Mouse (Mus musculus) hindbrain, postnatal 0 days (tissue): Measurements from ENCODE around the gene Tnpo1. TPM values are rescaled to one million over a fixed set of nuclear protein-coding genes. Genes with fewer than 3 reads are reported as not detected.

Source experiments
- ATAC-seq: fragments of 200-750 bp; cut with Nextera tagmentation; 2 replicates; pipeline ENCODE4 v1.8.0; 2017; ENCODE audit warnings: mild to moderate bottlenecking, moderate TSS enrichment, moderate library complexity
- DNase-seq: peaks from one replicate; pipeline ENCODE4 v3.0.0-alpha.2; 2015; ENCODE audit warnings: low spot score
- H3K27ac ChIP-seq: fragments of 300-500 bp; sonication (generic); 2 replicates; pipeline ENCODE4 v1.5.1; 2014; ENCODE audit warnings: mild to moderate bottlenecking
- H3K27me3 ChIP-seq: fragments of 300-500 bp; sonication (generic); 2 replicates; pipeline ENCODE4 v1.6.1; 2014; ENCODE audit warnings: low read length, mixed read lengths; ENCODE audit not compliant: insufficient read depth
- H3K36me3 ChIP-seq: fragments of 300-500 bp; sonication (generic); 2 replicates; pipeline ENCODE4 v1.6.1; 2014; ENCODE audit warnings: low read length, mixed read lengths; ENCODE audit not compliant: insufficient read depth
- H3K4me1 ChIP-seq: fragments of 300-500 bp; sonication (generic); 2 replicates; pipeline ENCODE4 v1.6.1; 2014; ENCODE audit warnings: antibody characterized with exemption, low read length, mixed read lengths; ENCODE audit not compliant: insufficient read depth
- H3K4me2 ChIP-seq: fragments of 300-500 bp; sonication (generic); 2 replicates; pipeline ENCODE4 v1.6.1; 2014; ENCODE audit warnings: low read depth, mild to moderate bottlenecking, low read length, moderate library complexity, mixed read lengths
- H3K4me3 ChIP-seq: fragments of 300-500 bp; sonication (generic); 2 replicates; pipeline ENCODE4 v1.5.1; 2014; ENCODE audit warnings: low read length
- H3K9ac ChIP-seq: fragments of 300-500 bp; sonication (generic); replicated peaks from 2 replicates; pipeline ENCODE4 v1.6.1; 2014; ENCODE audit warnings: mild to moderate bottlenecking, low read length, moderate library complexity, mixed read lengths
- H3K9me3 ChIP-seq: fragments of 300-500 bp; sonication (generic); 2 replicates; pipeline ENCODE4 v1.6.1; 2016; ENCODE audit warnings: low read length, mixed read lengths
- CTCF ChIP-seq: IDR thresholded peaks from 2 replicates; pipeline ENCODE4 v1.5.1; 2016; ENCODE audit warnings: antibody characterized with exemption, control low read depth, low read depth
- WGBS: fragments of 180-500 bp; shearing (Covaris S2); extraction: QIAGEN DNeasy Blood & Tissue Kit; methylation state at CpG from one replicate; pipeline ENCODE4 v1.1.7; 2014; 5-methylcytosine and 5-hydroxymethylcytosine counted together
- polyA plus RNA-seq: library from polyadenylated mRNA; unstranded; fragments of >200 nt; fragmentation: Nextera tagmentation; extraction: Ambion mirVana; gene quantifications from 2 replicates; pipeline ENCODE4 v1.2.1, GENCODE M21; 2015
- total RNA-seq: library from RNA; depleted of rRNA; stranded (reverse); fragments of >200 nt; gene quantifications from 2 replicates; pipeline ENCODE4 v1.2.3, GENCODE M21; 2014; rRNA removed

Gene Tnpo1
- 75.1 and 79.2 TPM in 2 replicates for total RNA-seq
- 18.7 and 21.6 TPM in 2 replicates for polyA plus RNA-seq

DNA sequence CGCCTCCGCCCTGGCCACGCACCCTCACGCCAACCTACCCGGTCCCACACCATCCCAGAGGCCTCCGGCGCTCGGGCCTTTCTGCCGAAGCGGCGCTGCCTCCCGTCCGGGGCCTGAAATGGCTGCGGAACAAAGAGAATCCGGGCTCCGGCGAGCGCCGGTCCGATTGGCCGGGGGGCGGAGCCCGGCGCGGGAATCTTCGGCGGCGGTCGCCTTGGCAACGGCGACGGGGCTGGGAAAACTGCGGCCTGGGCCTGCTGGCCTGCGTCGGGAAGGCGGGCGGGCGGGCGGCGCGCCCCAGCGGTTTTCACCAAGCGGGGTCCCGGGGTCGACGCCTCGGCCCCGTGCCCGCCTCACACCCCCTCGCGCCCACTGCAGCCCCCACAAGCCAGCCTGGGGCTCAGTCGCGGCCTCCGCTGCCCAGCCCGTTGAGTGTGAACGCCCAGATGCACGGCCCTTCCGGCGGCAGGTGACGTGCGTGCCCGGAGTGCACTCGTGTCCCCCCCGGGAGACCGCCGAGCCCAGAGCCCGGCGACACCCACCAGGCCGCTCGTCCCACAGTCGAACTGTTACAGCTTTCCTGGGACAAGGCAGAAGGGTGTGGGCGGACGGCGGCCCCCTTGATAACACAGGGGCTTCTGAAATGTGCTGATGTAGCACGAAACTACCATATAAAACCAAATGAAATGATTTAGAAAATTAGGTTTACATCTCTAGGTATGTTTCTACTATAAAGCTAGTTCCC lies at the start of gene Tnpo1:
TSS of gene Tnpo1 (minus strand) at position 172 of the 745 bp plus-strand sequence.
- no peaks in the 10 kb centered on the region for H3K9me3 ChIP-seq
- H3K4me1 ChIP-seq: no peaks in the 10 kb centered on the region
- ATAC-seq: peak; percentile 96
- H3K9ac ChIP-seq: peak within 1 kb of the TSS; percentile 100
- WGBS: under 1% methylated on average over 69 of the region's 75 CpGs
- peak within 1 kb of the TSS; percentile 100 for H3K4me3 ChIP-seq
- peak within 1 kb of the TSS; percentile 76 for H3K4me2 ChIP-seq
- peak; percentile 95 for DNase-seq
- H3K27me3 ChIP-seq: no peaks in the 10 kb centered on the region
- peak within 1 kb of the TSS; percentile 100 for H3K27ac ChIP-seq
- no peaks in the 10 kb centered on the region for H3K36me3 ChIP-seq
- TF ChIP-seq CTCF: no peak

- no peaks in the 10 kb centered on the region for H3K4me1 ChIP-seq
- TF ChIP-seq CTCF: no peak
- ATAC-seq (no peak), DNase-seq (no peak)
- H3K27ac ChIP-seq: no peak overlapping the region
- no peak overlapping the region for H3K9ac ChIP-seq
- no peaks in the 10 kb centered on the region for H3K36me3 ChIP-seq
- no peak overlapping the region for H3K4me2 ChIP-seq
- WGBS: 94% methylated on average over 3 of the region's 3 CpGs
- H3K27me3 ChIP-seq: no peaks in the 10 kb centered on the region
- no peaks in the 10 kb centered on the region for H3K9me3 ChIP-seq
- no peak overlapping the region for H3K4me3 ChIP-seq
These were observed 45.9 kb upstream of the Tnpo1 start for GRCm38 (mm10) chr13:98972090-98972489.

DNA sequence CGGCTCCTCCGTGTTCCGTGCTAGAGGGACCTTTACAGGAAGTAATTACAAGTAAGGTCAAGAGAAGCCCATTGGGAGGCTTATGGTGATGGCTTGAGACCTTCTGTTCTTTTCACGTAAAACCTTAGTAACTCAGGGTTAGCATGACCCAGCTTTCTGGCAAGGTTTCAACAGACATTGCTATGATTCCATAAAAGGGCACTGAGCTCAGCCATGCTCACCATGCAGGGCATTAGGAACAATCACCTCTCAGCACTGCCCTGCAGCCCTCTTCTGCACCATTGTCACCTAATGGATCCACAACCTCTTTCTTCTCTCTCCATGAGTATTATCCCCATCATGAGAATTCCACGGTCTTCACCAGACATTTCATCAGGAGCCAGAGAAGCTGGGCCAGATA lies 45.5 kb upstream of the Tnpo1 start:
- TF ChIP-seq CTCF: no peak

DNA sequence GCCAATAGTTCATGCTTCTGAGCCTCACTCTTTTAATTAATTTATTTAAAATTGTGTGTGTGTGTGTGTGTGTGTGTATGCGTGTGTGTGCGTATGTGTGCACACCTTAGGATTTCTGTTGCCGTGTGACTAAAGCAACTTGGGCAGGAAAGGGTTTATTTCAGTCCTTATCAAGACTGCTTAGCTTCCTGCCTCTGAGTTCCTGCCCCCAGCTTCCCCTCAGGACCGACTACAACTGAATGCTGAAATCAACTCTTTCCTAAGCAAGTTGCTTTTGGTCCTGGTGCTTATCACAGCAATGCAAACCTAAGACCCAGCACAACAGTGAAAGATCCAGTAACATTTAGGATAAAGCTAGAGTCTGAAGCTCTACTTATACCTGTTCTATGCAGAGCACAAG lies 42.3 kb upstream of the Tnpo1 start:
- H3K27ac ChIP-seq: no peak overlapping the region
- no peak overlapping the region for H3K4me3 ChIP-seq
- no peaks in the 10 kb centered on the region for H3K9me3 ChIP-seq
- no peaks in the 10 kb centered on the region for H3K36me3 ChIP-seq
- no peaks in the 10 kb centered on the region for H3K4me1 ChIP-seq
- no peak overlapping the region for H3K4me2 ChIP-seq
- TF ChIP-seq CTCF: no peak
- WGBS: 81% methylated on average over 4 of the region's 4 CpGs
- DNase-seq: no peak
- no peak overlapping the region for H3K9ac ChIP-seq
- ATAC-seq: no peak
- H3K27me3 ChIP-seq: no peaks in the 10 kb centered on the region

More for the DNA sequence above, 45.5 kb upstream of the Tnpo1 start:
- Histone ChIP-seq H3K4me1 (no peaks in the 10 kb centered on the region), H3K9ac (no peak overlapping the region), H3K4me3 (no peak overlapping the region), H3K36me3 (no peaks in the 10 kb centered on the region), H3K4me2 (no peak overlapping the region), H3K27me3 (no peaks in the 10 kb centered on the region), H3K9me3 (no peaks in the 10 kb centered on the region), H3K27ac (no peak overlapping the region)
- DNase-seq (no peak), ATAC-seq (no peak)
- 68% methylated on average over 5 of the region's 5 CpGs for WGBS

DNA sequence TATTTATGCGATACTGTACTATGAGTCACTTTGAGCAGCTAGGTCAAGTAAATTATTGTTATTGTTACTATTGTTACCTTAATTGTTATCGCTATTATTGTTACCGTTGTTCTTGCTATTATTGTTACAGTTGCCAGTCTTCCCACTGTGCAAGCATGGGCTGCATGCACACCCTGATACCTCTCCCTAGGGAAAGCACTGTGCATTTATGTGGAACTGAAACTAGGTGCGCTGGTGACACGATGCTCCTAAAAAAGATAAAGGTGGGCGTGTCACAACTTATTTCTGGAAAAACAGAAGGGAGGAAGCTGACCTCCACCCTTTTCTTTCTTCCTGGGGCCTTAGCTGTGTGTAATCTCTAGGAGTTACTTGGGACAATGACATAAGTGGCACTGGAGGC lies 41.8 kb upstream of the Tnpo1 start:
- TF ChIP-seq CTCF: no peak
- no peak overlapping the region for H3K4me2 ChIP-seq
- H3K9me3 ChIP-seq: no peaks in the 10 kb centered on the region
- no peak overlapping the region for H3K4me3 ChIP-seq
- H3K9ac ChIP-seq: no peak overlapping the region
- H3K27me3 ChIP-seq: no peaks in the 10 kb centered on the region
- ATAC-seq (no peak), DNase-seq (no peak)
- no peak overlapping the region for H3K27ac ChIP-seq
- WGBS: 85% methylated on average over 6 of the region's 6 CpGs
- no peaks in the 10 kb centered on the region for H3K4me1 ChIP-seq
- H3K36me3 ChIP-seq: no peaks in the 10 kb centered on the region

DNA sequence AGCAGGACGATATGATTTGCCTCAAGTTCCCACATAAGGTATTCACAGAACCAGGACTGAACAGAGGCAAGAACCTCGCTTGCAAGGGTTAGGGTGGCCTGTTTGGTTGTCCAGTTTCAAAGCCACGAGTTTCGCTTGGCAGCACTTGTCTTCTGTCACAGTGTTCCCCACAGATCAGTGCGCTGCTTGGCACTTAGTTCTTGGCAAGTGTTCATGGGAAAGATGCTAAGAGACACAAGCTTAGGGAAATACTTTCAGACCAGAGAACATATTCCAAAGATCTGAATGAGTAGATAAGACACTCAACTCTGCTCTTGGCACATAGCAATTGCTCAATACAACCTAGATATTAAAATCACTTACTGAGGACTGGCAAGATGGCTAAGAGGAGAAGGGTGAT lies 40.4 kb upstream of the Tnpo1 start:
- 62% methylated on average over 5 of the region's 5 CpGs for WGBS
- ATAC-seq: no peak
- Histone ChIP-seq H3K4me3 (no peak overlapping the region), H3K36me3 (no peaks in the 10 kb centered on the region), H3K9me3 (no peaks in the 10 kb centered on the region), H3K27me3 (no peaks in the 10 kb centered on the region), H3K4me1 (no peaks in the 10 kb centered on the region), H3K9ac (no peak overlapping the region), H3K27ac (no peak overlapping the region), H3K4me2 (no peak overlapping the region)
- DNase-seq: peak; percentile 11
- TF ChIP-seq CTCF: no peak

- no peak for DNase-seq
- Histone ChIP-seq H3K36me3 (no peaks in the 10 kb centered on the region), H3K4me1 (no peaks in the 10 kb centered on the region), H3K4me2 (no peak overlapping the region), H3K9me3 (no peaks in the 10 kb centered on the region), H3K9ac (no peak overlapping the region), H3K27me3 (no peaks in the 10 kb centered on the region), H3K4me3 (no peak overlapping the region), H3K27ac (no peak overlapping the region)
- ATAC-seq: no peak
- no peak for TF ChIP-seq CTCF
- WGBS: 97% methylated on average over 1 of the region's 1 CpGs
These were observed 37.4 kb upstream of the Tnpo1 start for GRCm38 (mm10) chr13:98963612-98964011.
